Mouse (Mus musculus) G1E (cell line): ENCODE results near the gene Dysf. TPM values are rescaled to one million over a fixed set of nuclear protein-coding genes. Genes with fewer than 3 reads are reported as not detected.
"Not testable (repeated sequence)": the region's sequence is repeated elsewhere in the genome, so short reads cannot be mapped to it uniquely, and the experiment has no call there.

ENCODE experiments used
- ATAC-seq: 2 replicates; pipeline ENCODE4 v1.8.0; 2016; ENCODE audit warnings: mild to moderate bottlenecking; ENCODE audit not compliant: insufficient number of reproducible peaks, poor library complexity, low FRiP score, severe bottlenecking; ENCODE audit errors: extremely low read depth
- DNase-seq: peaks from one replicate; pipeline ENCODE4 v3.0.0; 2012; ENCODE audit warnings: low spot score
- H3K27me3 ChIP-seq: 2 replicates; pipeline ENCODE4 v1.6.1; 2012; ENCODE audit warnings: mild to moderate bottlenecking, low read length, inconsistent platforms; ENCODE audit not compliant: insufficient read depth
- H3K36me3 ChIP-seq: replicated peaks from 2 replicates; pipeline ENCODE3; 2012; ENCODE audit warnings: mild to moderate bottlenecking, inconsistent platforms
- H3K4me1 ChIP-seq: 2 replicates; pipeline ENCODE4 v1.6.1; 2012; ENCODE audit warnings: low read depth, low read length, inconsistent platforms, mixed read lengths; ENCODE audit not compliant: insufficient read depth
- H3K4me3 ChIP-seq: 2 replicates; pipeline ENCODE4 v1.5.1; 2012; ENCODE audit warnings: low read depth, mild to moderate bottlenecking, inconsistent platforms, low read length, moderate library complexity, mixed read lengths
- H3K9me3 ChIP-seq: replicated peaks from 2 replicates; pipeline ENCODE4 v1.6.1; 2012; ENCODE audit warnings: inconsistent platforms
- CTCF ChIP-seq: IDR thresholded peaks from 2 replicates; pipeline ENCODE4 v1.5.1; 2012; ENCODE audit warnings: low read depth, low read length, inconsistent platforms, mixed read lengths
- GATA1 ChIP-seq: IDR thresholded peaks from 2 replicates; pipeline ENCODE4 v1.6.1; 2012; ENCODE audit warnings: borderline replicate concordance, low read length, inconsistent platforms, mixed read lengths
- GATA2 ChIP-seq: IDR thresholded peaks from 2 replicates; pipeline ENCODE4 v1.6.1; 2012; ENCODE audit warnings: low read depth, low read length, inconsistent platforms, borderline replicate concordance
- POLR2AphosphoS5 ChIP-seq: IDR thresholded peaks from 2 replicates; pipeline ENCODE4 v1.6.1; 2012; ENCODE audit warnings: low read depth, low read length, inconsistent platforms; ENCODE audit not compliant: insufficient replicate concordance
- TAL1 ChIP-seq: conservative IDR thresholded peaks from 2 replicates; pipeline ENCODE4 v1.6.1; 2012; ENCODE audit warnings: low read depth, low read length, inconsistent platforms, mixed read lengths
- polyA plus RNA-seq: library from polyadenylated mRNA; stranded (reverse); fragments of >175 nt; gene quantifications from 2 replicates; pipeline ENCODE4 v1.2.3, GENCODE M21; 2012
- total RNA-seq, 2 experiments: library from RNA; stranded (forward) in 1 of 2; stranded (reverse) in 1 of 2; fragments of 200-1000 nt in 1 of 2; fragments of >200 nt in 1 of 2; fragmentation: Nextera tagmentation in 1 of 2; gene quantifications; 2 replicates each; pipeline ENCODE4 v1.2.3; 2014 to 2017

The Dysf gene
- total and polyA plus RNA-seq, 3 experiments = 0.11 TPM; not detected in 2

DNA sequence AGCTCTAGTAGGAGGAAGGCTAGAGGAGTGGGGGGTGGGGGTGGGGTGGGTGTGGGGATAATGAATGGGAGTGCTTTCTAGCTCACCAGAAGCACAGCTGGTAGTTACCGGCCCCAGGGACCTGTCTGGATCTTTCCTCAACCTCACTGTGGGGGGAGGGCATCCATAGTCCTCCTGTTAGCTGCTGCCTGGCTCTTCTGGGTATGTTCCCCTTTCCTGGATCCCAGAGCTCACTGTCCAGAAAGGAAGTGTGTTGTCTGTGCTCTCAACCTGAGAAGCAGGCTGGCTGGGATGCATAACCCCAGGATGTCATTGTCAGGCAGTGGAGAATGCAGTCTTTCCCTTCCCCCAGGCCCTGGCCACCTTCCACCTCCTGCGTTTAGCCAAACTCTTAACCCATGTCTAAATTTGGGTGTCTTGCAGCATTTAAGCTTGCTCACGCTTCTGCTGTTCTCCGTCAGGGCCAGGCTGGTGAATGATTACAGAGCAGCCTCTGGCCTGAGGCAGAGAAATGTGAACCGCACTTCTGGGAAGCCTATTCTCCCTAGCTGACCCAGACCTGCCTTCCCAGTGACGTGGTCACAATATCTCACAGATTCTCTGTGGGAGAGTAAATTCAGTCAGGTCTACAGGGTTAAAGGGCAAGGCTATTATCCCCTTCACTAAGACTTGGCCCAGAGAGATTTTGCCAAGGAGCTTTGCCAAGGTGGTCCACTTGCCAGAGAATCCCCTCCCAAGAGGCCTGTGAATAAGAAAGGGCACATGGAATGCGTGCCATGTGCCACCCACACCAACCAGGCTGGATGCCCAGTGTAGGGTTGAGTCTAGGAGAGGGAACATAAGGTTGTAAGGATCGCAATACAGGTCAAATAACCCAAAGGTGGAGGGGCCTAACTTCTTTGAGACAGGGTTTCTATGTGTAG lies 2.2 kb downstream of the Dysf start:
- no peak overlapping the region for H3K4me3 ChIP-seq
- H3K27me3 ChIP-seq = peaks cover 20% of the 10 kb centered on the region
- no peaks in the 10 kb centered on the region for H3K36me3 ChIP-seq
- no peaks in the 10 kb centered on the region for H3K4me1 ChIP-seq
- no peaks in the 10 kb centered on the region for H3K9me3 ChIP-seq
- no peak for DNase-seq
- TF ChIP-seq GATA1 (no peak), CTCF (no peak), TAL1 (no peak), POLR2AphosphoS5 (no peak), GATA2 (no peak)
- ATAC-seq = no peak

- not testable (repeated sequence) for H3K36me3 ChIP-seq, DNase-seq, ATAC-seq, H3K4me3 ChIP-seq, H3K4me1 ChIP-seq, H3K9me3 ChIP-seq
- H3K27me3 ChIP-seq = peaks cover 15% of the 10 kb centered on the region; the same call in 1 of the 2 replicates
These were observed 6.7 kb downstream of the Dysf start for GRCm38 (mm10) chr6:84014961-84015683.

- Histone ChIP-seq H3K4me1 (no peaks in the 10 kb centered on the region), H3K9me3 (no peaks in the 10 kb centered on the region), H3K27me3 (peaks cover 10% of the 10 kb centered on the region; the same call in 1 of the 2 replicates), H3K4me3 (no peak overlapping the region), H3K36me3 (no peaks in the 10 kb centered on the region)
- TF ChIP-seq POLR2AphosphoS5 = no peak
- DNase-seq (no peak), ATAC-seq (no peak)
These were observed 8.5 kb downstream of the Dysf start for GRCm38 (mm10) chr6:84016851-84017250.

DNA sequence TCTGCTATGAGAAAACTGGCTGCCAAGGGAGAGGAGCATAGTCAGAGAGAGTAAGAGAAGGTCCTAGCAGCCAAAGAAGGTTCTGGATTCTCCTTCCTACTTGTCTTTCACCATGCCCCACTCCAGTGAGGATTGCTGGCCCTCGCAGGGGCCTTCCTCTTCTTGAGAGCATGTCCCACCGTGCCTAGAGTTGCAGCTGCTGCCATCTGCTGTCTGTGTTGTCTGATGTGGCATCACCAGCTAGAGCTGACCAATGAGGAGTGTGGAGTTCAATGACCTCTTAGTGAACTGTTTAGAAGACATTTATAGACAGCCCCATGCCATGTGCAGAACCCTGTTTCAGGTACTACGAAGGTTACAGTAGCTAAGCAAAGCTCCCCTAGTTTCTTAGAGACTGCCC lies 9.0 kb downstream of the Dysf start:
- DNase-seq = no peak
- H3K4me1 ChIP-seq = no peaks in the 10 kb centered on the region
- H3K9me3 ChIP-seq = no peaks in the 10 kb centered on the region
- ATAC-seq = no peak
- H3K27me3 ChIP-seq = peaks cover 13% of the 10 kb centered on the region; the same call in 1 of the 2 replicates
- H3K4me3 ChIP-seq = no peak overlapping the region
- no peaks in the 10 kb centered on the region for H3K36me3 ChIP-seq
- TF ChIP-seq TAL1 = no peak
- no peak for TF ChIP-seq CTCF
- no peak for TF ChIP-seq POLR2AphosphoS5
- no peak for TF ChIP-seq GATA2
- no peak for TF ChIP-seq GATA1

- ATAC-seq = no peak
These were observed 10.6 kb downstream of the Dysf start for GRCm38 (mm10) chr6:84018906-84019550.

GRCm38 (mm10) chr6:84020002-84020401 lies 11.6 kb downstream of the Dysf start:
- H3K36me3 ChIP-seq = no peaks in the 10 kb centered on the region
- TF ChIP-seq GATA2 = no peak
- no peak for TF ChIP-seq POLR2AphosphoS5
- TF ChIP-seq CTCF = no peak
- TF ChIP-seq TAL1 = no peak
- TF ChIP-seq GATA1 = no peak

More at GRCm38 (mm10) chr6:84018906-84019550, 10.6 kb downstream of the Dysf start:
- Histone ChIP-seq H3K4me3 (no peak overlapping the region), H3K4me1 (no peaks in the 10 kb centered on the region), H3K27me3 (peaks cover 13% of the 10 kb centered on the region; the same call in 1 of the 2 replicates), H3K9me3 (no peaks in the 10 kb centered on the region), H3K36me3 (no peaks in the 10 kb centered on the region)
- DNase-seq = no peak
- TF ChIP-seq CTCF = no peak
- TF ChIP-seq TAL1 = no peak
- TF ChIP-seq POLR2AphosphoS5 = no peak
- no peak for TF ChIP-seq GATA2

More at GRCm38 (mm10) chr6:84020002-84020401, 11.6 kb downstream of the Dysf start:
- Histone ChIP-seq H3K4me1 (no peaks in the 10 kb centered on the region), H3K9me3 (no peaks in the 10 kb centered on the region), H3K27me3 (peaks cover 13% of the 10 kb centered on the region; the same call in 1 of the 2 replicates), H3K4me3 (no peak overlapping the region)
- no peak for DNase-seq
- ATAC-seq = no peak
